Mouse (Mus musculus) heart, adult 10 weeks (tissue): Measurements from ENCODE around the gene Slc5a9. TPM values are rescaled to one million over a fixed set of nuclear protein-coding genes. Genes with fewer than 3 reads are reported as not detected.

Source experiments
- polyA plus RNA-seq: library from polyadenylated mRNA; stranded (reverse); fragments of 350-450 nt; fragmentation: Illumina TruSeq; extraction: RNeasy Lipid Tissue Mini Kit (QIAGEN cat#74804); gene quantifications from one replicate; pipeline ENCODE4 v1.2.3, GENCODE M21; 2014; ENCODE audit warnings: low read depth, low replicate concordance

The Slc5a9 gene
- not detected for polyA plus RNA-seq

GRCm38 (mm10) chr4:111902775-111903174 lies at the start of gene Slc5a9:
Gene Slc5a9, minus strand, starts transcription at chr4:111902918.

GRCm38 (mm10) chr4:111919092-111919491 lies 16.4 kb upstream of the Slc5a9 start, which contains the start of gene Skint8:
Gene Skint8, plus strand, starts transcription at chr4:111919392.

Other genes starting within 250 kb of the Slc5a9 start
- 7.9 TPM for gene Spata6, start 182.9 kb downstream of the Slc5a9 start, polyA plus RNA-seq
- not detected for gene Skint8, start 16.5 kb upstream of the Slc5a9 start, polyA plus RNA-seq
- not detected for gene Skint7, start 70.0 kb upstream of the Slc5a9 start, polyA plus RNA-seq
- not detected for gene Skint1, start 103.4 kb upstream of the Slc5a9 start, polyA plus RNA-seq
- gene Skint4, start 169.1 kb upstream of the Slc5a9 start, polyA plus RNA-seq = not detected